Mouse (Mus musculus) macrophage (primary cell): Measurements from ENCODE around the gene Krtcap3. TPM values are rescaled to one million over a fixed set of nuclear protein-coding genes. Genes with fewer than 3 reads are reported as not detected.

Experiments used
- H3K27ac ChIP-seq: fragments of 350-480 bp; formaldehyde crosslinking; 2 replicates; pipeline ENCODE4 v1.9.0; 2021
- H3K36me3 ChIP-seq: fragments of 350-480 bp; formaldehyde crosslinking; 2 replicates; pipeline ENCODE4 v1.9.0; 2021; ENCODE audit errors: inconsistent target
- H3K4me3 ChIP-seq: fragments of 350-480 bp; formaldehyde crosslinking; 2 replicates; pipeline ENCODE4 v1.9.0; 2021; ENCODE audit errors: inconsistent target
- H3K79me2 ChIP-seq: fragments of 350-480 bp; formaldehyde crosslinking; 2 replicates; pipeline ENCODE4 v1.9.0; 2021; ENCODE audit errors: inconsistent target
- WGBS: methylation state at CpG from one replicate; pipeline ENCODE4 v1.1.7; 2026; ENCODE audit warnings: inconsistent platforms; ENCODE audit not compliant: missing documents; 5-methylcytosine and 5-hydroxymethylcytosine counted together
- polyA plus RNA-seq: library from polyadenylated mRNA; stranded (reverse); fragments of 250-400 nt; gene quantifications from 3 replicates; pipeline ENCODE4 v1.2.4, GENCODE M21; 2018; ENCODE audit warnings: inconsistent platforms

Krtcap3 gene
- polyA plus RNA-seq, 1 experiment from 2014 or later: 0.37 TPM

DNA sequence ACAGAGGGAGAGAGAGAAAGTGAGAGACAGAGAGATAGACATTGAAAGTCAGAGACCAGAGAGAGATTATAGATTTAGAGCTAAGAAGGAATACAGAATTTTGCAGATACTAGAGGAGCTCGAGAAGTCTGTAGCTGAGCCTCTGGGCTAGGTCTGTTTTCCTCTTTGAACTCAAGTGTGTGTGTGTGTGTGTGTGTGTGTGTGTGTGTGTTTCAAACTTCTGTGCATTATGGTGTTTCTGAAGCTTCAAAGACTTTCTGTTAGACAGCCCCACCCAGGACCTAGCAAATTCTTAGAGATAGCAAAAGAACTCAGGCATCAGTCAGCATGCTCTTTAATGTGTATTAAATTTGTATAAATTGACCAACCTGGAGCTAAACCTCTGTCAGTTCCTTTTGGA is 24.9 kb upstream of the Krtcap3 start:
- H3K79me2 ChIP-seq: no peaks in the 10 kb centered on the region
- H3K27ac ChIP-seq: no peak overlapping the region
- no peaks in the 10 kb centered on the region for H3K36me3 ChIP-seq
- no peak overlapping the region for H3K4me3 ChIP-seq
- 86% methylated on average over 1 of the region's 1 CpGs for WGBS

DNA sequence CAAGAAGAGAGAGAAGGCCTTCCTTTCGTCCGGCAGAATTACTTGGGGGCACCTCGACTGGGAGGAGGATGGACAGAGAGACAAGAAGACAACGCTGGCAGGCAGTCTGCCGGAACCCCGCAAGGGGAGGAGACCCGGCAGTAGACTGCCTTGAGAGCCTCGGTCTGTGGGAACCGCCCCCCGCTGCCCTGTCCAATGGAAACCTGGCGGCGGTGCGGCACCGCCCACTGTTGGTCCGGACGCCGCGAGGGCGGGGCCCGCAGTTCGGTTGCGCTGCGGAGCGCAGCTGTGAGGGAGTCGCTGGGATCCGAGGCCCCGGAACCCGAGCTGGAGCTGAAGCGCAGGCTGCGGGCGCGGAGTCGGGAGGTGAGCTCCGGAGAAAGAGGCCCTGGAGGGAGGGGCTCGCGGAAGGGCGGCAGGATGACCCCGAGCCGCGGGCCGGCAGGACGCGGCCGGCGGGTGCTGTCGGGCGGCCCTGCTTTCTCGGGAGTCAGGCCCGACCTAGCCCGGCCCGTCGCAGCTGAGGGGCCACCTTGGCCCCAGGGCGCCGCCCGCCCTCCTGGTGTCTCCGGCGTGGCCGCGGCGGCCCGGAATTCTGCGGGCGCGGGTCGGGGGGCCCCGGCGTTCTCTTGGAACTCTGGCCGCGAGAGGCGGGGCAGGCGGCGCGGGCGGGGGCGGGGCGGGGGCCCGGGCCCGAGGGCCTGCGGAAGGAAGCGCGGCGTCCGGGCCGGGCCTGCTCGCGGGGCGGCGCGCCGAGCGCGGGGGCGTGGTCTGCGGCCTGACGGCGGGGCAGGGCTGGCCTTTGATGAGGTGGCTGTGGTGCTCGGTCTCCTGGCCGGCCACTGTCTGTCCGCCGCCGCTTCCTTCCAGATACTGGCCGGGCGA is 10.6 kb upstream of the Krtcap3 start, which contains the start of the genes Nrbp1 and Gm9970:
Nrbp1 (plus strand) TSS at position 228 of the 885 bp plus-strand sequence.
Gm9970 (minus strand) TSS at position 596 of the 885 bp plus-strand sequence.
- 1% methylated on average over 81 of the region's 103 CpGs for WGBS
- Histone ChIP-seq H3K27ac (peak within 1 kb of the TSS; percentile 64), H3K79me2 (peaks cover 40% of the 10 kb centered on the region)

GRCm38 (mm10) chr5:31241522-31242034 is 9.9 kb upstream of the Krtcap3 start:
- H3K36me3 ChIP-seq: peaks cover 29% of the 10 kb centered on the region
- peak overlapping the region; percentile 79 for H3K4me3 ChIP-seq
- H3K79me2 ChIP-seq: peaks cover 40% of the 10 kb centered on the region
- H3K27ac ChIP-seq: peak overlapping the region; percentile 13; the same call in 1 of the 2 replicates
- WGBS: under 1% methylated on average over 13 of the region's 13 CpGs

More for the DNA sequence above, 10.6 kb upstream of the Krtcap3 start, which contains the start of the genes Nrbp1 and Gm9970:
- H3K36me3 ChIP-seq: peaks cover 22% of the 10 kb centered on the region
- peak within 1 kb of the TSS; percentile 79 for H3K4me3 ChIP-seq

GRCm38 (mm10) chr5:31242191-31242590 is 9.3 kb upstream of the Krtcap3 start:
- peaks cover 35% of the 10 kb centered on the region for H3K36me3 ChIP-seq
- H3K27ac ChIP-seq: no peak overlapping the region
- peak overlapping the region; percentile 79 for H3K4me3 ChIP-seq
- WGBS: 29% methylated on average over 10 of the region's 10 CpGs
- peaks cover 40% of the 10 kb centered on the region for H3K79me2 ChIP-seq

DNA sequence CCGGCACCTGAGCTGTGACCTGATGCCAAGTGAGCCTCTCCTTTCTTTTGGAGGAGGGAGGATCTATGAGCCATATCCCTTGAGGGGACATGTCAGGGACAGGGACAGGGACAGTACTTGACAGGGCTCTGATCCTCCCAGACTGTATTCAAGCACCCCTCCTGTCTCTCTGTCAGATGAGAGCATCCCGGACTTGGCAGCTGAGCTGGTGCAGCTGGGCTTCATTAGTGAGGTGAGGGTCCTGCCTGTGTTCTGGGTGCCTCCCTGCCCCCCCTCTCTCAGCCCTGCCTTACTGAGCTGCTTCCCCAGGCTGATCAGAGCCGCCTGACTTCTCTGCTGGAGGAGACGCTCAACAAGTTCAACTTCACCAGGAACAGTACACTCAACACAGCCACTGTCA is 775 bp upstream of the Krtcap3 start:
- H3K79me2 ChIP-seq: no peaks in the 10 kb centered on the region; the same call in 1 of the 2 replicates
- 100% methylated on average over 3 of the region's 4 CpGs for WGBS
- no peak overlapping the region for H3K27ac ChIP-seq
- H3K4me3 ChIP-seq: no peak overlapping the region
- H3K36me3 ChIP-seq: peaks cover 56% of the 10 kb centered on the region

- peaks cover 42% of the 10 kb centered on the region for H3K36me3 ChIP-seq
- 91% methylated on average over 10 of the region's 10 CpGs for WGBS
- no peak overlapping the region for H3K27ac ChIP-seq
- H3K4me3 ChIP-seq: no peak overlapping the region
- no peaks in the 10 kb centered on the region for H3K79me2 ChIP-seq
Observed at GRCm38 (mm10) chr5:31252151-31252550, 660 bp downstream of the Krtcap3 start.

DNA sequence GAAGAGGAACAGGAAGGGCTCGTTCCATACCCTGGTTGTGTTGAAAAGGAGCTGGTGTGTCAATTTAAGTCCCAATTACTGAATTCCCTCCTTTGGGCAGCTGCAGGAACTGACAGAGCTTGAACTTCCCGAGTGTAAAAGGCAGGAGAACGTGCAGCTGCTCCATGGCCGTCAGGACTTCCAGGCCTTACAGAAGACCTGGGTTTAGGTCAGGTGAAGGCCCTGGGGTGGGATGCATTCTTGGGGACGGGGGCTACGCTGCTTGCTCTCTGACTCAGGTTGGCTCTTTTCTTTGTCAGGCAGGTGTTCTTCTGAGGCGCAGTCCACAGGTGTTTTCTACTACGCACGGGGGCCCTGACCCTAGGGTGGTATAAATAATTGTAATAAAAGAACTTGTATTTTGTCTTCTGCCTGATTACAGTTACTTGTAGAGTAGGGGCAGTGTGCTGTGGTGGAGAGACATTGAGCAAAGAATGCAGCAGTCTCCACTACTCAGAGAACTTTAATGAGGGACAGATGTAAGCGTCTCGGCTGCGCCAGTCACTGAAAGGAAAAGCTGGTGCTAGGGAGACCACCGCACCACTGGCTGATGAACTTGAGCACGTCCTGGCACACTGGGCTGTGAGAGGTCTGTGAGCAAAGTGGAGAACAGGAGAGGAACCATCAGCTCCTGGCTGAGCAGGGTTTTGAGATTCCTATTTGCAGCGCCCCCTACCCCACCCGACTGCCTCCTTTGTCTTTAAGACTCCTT is 1.5 kb downstream of the Krtcap3 start:
- whole genome bisulfite sequencing: 93% methylated on average over 15 of the region's 16 CpGs
- no peak overlapping the region for H3K27ac ChIP-seq
- no peaks in the 10 kb centered on the region for H3K79me2 ChIP-seq
- no peak overlapping the region for H3K4me3 ChIP-seq
- peaks cover 34% of the 10 kb centered on the region for H3K36me3 ChIP-seq

DNA sequence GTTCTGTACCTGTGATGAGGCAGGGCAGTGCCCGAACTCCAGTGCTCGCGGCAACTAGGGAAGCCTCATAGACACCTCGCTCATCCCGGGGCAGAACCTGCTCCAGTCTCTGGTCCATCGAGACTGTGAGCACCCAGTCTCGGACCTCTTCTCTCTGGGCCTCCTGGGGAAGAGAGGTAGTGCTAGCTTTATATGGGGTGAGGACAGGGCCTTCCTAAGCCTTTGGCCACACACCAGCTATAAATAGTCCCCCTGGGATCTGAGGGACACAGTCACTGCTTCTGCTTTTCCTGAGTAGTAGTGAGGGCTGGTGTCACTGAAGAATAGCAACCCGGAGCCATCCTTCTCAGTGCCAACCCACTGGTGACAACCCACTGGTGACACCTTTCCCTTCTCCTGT is 2.3 kb downstream of the Krtcap3 start:
- 87% methylated on average over 7 of the region's 8 CpGs for WGBS
- H3K79me2 ChIP-seq: no peaks in the 10 kb centered on the region
- H3K36me3 ChIP-seq: peaks cover 26% of the 10 kb centered on the region
- no peak overlapping the region for H3K27ac ChIP-seq
- H3K4me3 ChIP-seq: no peak overlapping the region

- Histone ChIP-seq H3K4me3 (no peak overlapping the region), H3K27ac (no peak overlapping the region), H3K79me2 (no peaks in the 10 kb centered on the region), H3K36me3 (peaks cover 19% of the 10 kb centered on the region)
- WGBS: 44% methylated on average over 7 of the region's 7 CpGs
Observed at GRCm38 (mm10) chr5:31254452-31254851, 3.0 kb downstream of the Krtcap3 start.

DNA sequence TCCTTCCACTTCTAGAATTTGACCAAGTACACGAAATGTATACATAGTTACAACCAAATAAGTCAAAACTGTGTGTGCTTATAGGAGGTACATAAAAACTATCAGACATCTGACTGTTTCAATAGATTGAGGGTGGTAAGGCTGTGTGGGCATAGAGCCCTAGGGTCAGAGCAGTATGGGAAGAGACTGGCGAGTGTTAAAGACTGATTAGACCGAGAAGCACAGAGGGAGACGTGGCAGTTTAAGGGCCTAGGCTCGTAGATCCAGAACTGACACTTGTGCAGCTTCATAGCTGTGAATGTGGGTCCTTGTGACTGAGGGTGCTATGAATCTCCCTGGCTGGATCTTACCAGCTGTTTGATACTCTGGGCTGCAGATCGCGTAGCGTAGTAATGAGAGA is 3.4 kb downstream of the Krtcap3 start:
- H3K4me3 ChIP-seq: no peak overlapping the region
- peaks cover 19% of the 10 kb centered on the region for H3K36me3 ChIP-seq
- no peaks in the 10 kb centered on the region for H3K79me2 ChIP-seq
- 85% methylated on average over 8 of the region's 8 CpGs for WGBS
- H3K27ac ChIP-seq: no peak overlapping the region

DNA sequence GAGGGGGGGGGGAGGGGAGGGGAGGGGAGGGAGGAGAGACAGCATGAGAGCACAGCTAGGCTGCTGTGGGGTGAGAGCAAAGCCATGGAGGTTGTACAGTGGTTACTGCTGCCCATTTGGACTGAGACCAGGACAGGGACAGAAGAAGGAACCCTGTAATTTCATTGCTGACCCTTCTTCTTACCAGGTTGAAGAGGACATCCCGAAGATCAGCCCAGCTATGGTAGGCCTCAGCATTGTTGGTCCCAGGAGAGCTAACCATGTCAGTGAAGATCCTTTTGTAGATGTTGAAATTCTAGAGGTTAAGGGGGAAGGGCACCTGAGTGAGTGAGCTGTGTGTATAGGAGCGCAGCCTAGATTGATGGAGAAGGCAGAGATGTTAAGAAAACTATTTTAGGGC is 3.9 kb downstream of the Krtcap3 start:
- peaks cover 19% of the 10 kb centered on the region for H3K36me3 ChIP-seq
- WGBS: 94% methylated on average over 2 of the region's 2 CpGs
- H3K27ac ChIP-seq: no peak overlapping the region
- H3K79me2 ChIP-seq: no peaks in the 10 kb centered on the region
- H3K4me3 ChIP-seq: no peak overlapping the region

DNA sequence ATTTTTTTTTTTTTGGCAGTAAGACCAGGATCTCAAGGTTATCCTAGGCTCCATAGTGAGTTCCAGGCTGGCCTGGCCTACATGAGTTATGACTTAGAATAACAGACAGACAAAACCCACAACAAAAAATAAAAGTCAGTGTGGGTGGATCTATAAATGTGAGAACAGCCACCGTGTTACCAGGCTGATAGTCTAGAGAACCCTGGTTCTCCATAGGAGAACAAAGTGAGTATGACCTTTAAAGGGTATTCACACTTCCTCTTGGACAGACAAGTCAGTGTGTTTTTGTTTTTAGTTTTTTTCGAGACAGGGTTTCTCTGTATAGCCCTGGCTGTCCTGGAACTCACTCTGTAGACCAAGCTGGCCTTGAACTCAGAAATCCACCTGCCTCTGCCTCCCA is 4.5 kb downstream of the Krtcap3 start:
- H3K36me3 ChIP-seq: peaks cover 19% of the 10 kb centered on the region

DNA sequence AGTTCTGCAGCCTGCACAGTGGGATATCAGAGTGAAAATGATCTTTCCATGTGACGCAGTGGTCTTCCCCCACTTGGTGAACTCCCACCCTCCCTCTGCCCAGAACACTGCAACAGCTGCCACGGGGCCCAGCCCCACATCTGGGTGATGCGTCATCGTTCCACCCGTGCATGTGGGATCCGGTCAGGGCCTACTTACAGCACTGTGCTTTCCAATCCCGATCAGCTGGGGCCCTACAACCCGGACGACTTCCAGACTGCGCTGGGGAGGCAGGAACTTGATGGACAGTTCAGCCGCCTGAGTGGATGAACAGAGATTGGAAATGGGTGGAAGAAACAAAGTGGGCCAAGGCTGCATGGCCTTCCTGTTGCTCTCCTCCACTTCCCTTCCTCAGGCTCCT is 6.1 kb downstream of the Krtcap3 start:
- Histone ChIP-seq H3K4me3 (no peak overlapping the region), H3K27ac (no peak overlapping the region), H3K79me2 (no peaks in the 10 kb centered on the region), H3K36me3 (peaks cover 23% of the 10 kb centered on the region)
- WGBS: 95% methylated on average over 10 of the region's 11 CpGs

More for the DNA sequence above, 4.5 kb downstream of the Krtcap3 start:
- H3K27ac ChIP-seq: no peak overlapping the region
- 48% methylated on average over 2 of the region's 2 CpGs for WGBS
- no peaks in the 10 kb centered on the region for H3K79me2 ChIP-seq
- H3K4me3 ChIP-seq: no peak overlapping the region

GRCm38 (mm10) chr5:31266101-31266500 is 14.6 kb downstream of the Krtcap3 start:
- WGBS: 84% methylated on average over 7 of the region's 7 CpGs
- Histone ChIP-seq H3K4me3 (no peak overlapping the region), H3K79me2 (no peaks in the 10 kb centered on the region), H3K27ac (no peak overlapping the region), H3K36me3 (peaks cover 53% of the 10 kb centered on the region; the same call in 1 of the 2 replicates)
